Mouse (Mus musculus): ENCODE data around the gene Arsa. TPM values are rescaled to one million over a fixed set of nuclear protein-coding genes. Genes with fewer than 3 reads are reported as not detected.

The Arsa gene
- total RNA-seq, 2 experiments from 2014 or later, result 12.2 to 14.1 TPM

GRCm38 (mm10) chr15:89428136-89428790, 49.0 kb downstream of the Arsa start:
- intact Hi-C loops (cut with DNase I), result loop anchor here (2.0 to 5.0 kb wide), 2 partner anchors 53 to 71 kb away; partner anchors contain the start of genes Lmf2 and Ncaph2
- DNase-seq, result peak in 1 of 2 experiments; percentile 26

- intact Hi-C loops (cut with DNase I), result loop anchor here (5.0 kb wide), 1 partner anchor 69 kb away; the partner anchor contains the start of genes Lmf2 and Ncaph2
- DNase-seq, result peak; percentile 39 to 41
These were observed 50.5 kb downstream of the Arsa start for GRCm38 (mm10) chr15:89426716-89427115.

DNA sequence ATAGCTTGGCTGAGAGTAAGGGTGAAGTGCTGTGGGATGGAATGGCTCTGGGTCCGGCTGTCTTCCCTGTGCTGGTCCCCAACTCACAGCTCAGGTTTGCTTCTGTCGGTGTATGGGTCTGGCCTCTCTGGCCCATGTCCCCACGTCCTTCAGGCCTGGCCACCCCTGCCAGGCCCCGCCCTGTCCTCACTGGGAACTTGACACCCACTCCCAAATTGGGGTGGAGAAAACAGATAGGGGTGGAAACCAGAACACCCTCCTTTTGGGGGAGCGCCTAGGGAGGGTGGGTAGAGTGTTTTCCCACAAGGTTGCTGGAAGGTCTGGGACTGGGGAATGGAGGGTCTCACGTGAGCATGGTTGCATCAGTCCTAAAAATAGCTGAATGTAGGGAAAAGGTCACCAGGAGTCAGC, 51.5 kb downstream of the Arsa start, which contains the start of gene Cpt1b:
Gene Cpt1b, minus strand, starts transcription at position 153 of the 411 bp plus-strand sequence.
- DNase-seq, result peak; percentile 56 to 66
- intact Hi-C loops (cut with DNase I), result loop anchor here (5.0 kb wide), 1 partner anchor 68 kb away; the partner anchor contains the start of genes Lmf2 and Ncaph2

GRCm38 (mm10) chr15:89424621-89425020, 52.6 kb downstream of the Arsa start:
- DNase-seq, result no peak
- intact Hi-C loops (cut with DNase I), result loop anchor here (5.0 kb wide), 1 partner anchor 67 kb away; the partner anchor contains the start of genes Lmf2 and Ncaph2

Other genes starting within 250 kb of the Arsa start
- 10 to 100 TPM; 65.7 to 75.5 TPM for gene Sbf1, start 162.1 kb downstream of the Arsa start, total RNA-seq (2021)
- not detected for gene Adm2, start 154.7 kb downstream of the Arsa start, total RNA-seq (2021)
- gene Miox, start 143.0 kb downstream of the Arsa start, total RNA-seq (2021), result not detected
- gene Lmf2, start 121.8 kb downstream of the Arsa start, total RNA-seq (2021), result 10 to 100 TPM; 29.0 to 33.2 TPM
- 10 to 100 TPM; 50.4 to 58.6 TPM for gene Ncaph2, start 121.7 kb downstream of the Arsa start, total RNA-seq (2021)
- gene Sco2, start 103.6 kb downstream of the Arsa start, total RNA-seq (2021), result 10 to 100 TPM; 25.2 to 28.2 TPM
- under 1 TPM; 0.41 to 0.64 TPM for gene Tymp, start 100.4 kb downstream of the Arsa start, total RNA-seq (2021)
- under 1 TPM; 0.97 to 0.98 TPM for gene Odf3b, start 98.1 kb downstream of the Arsa start, total RNA-seq (2021)
- not detected for gene Klhdc7b, start 92.5 kb downstream of the Arsa start, total RNA-seq (2021)
- not detected for gene Syce3, start 66.9 kb downstream of the Arsa start, total RNA-seq (2021)
- gene Cpt1b, start 51.6 kb downstream of the Arsa start, total RNA-seq (2021), result 100 to 1,000 TPM; 573 to 577 TPM
- gene C730034F03Rik, start 47.8 kb downstream of the Arsa start, total RNA-seq (2021), result 1 to 10 TPM; 1.6 to 2.8 TPM
- 10 to 100 TPM; 14.5 to 17.8 TPM for gene Gm44502, start 47.7 kb downstream of the Arsa start, total RNA-seq (2021)
- 10 to 100 TPM; 51.2 to 57.0 TPM for gene Chkb, start 47.5 kb downstream of the Arsa start, total RNA-seq (2021)
- under 1 TPM; 0.05 to 0.33 TPM for gene Mapk8ip2, start 23.5 kb downstream of the Arsa start, total RNA-seq (2021)
- gene Shank3, start 22.2 kb upstream of the Arsa start, total RNA-seq (2021), result 10 to 100 TPM; 47.0 to 56.3 TPM
- gene Acr, start 90.9 kb upstream of the Arsa start, total RNA-seq (2021), result under 1 TPM; 0.25 to 0.68 TPM
- gene Rabl2, start 114.5 kb upstream of the Arsa start, total RNA-seq (2021), result 1 to 10 TPM; 4.4 to 5.4 TPM